Mouse (Mus musculus) Patski (cell line): ENCODE results near the gene Pou2f3. TPM values are rescaled to one million over a fixed set of nuclear protein-coding genes. Genes with fewer than 3 reads are reported as not detected.

Experiments used
- ATAC-seq: fragments of 100-300 bp; one replicate; pipeline ENCODE4 v1.8.0; 2021
- CTCF ChIA-PET: fragments of 350-600 bp; sonication (Branson Sonifier 250); formaldehyde crosslinking; loops from one replicate; lab custom pipeline; 2022; ENCODE audit warnings: inconsistent platforms; lab: Charles Lee
- POLR2A ChIA-PET: fragments of 350-600 bp; sonication (Branson Sonifier 250); formaldehyde crosslinking; loops from one replicate; lab custom pipeline; 2022; ENCODE audit warnings: antibody characterized with exemption, inconsistent platforms; lab: Charles Lee
- DNase-seq: peaks from one replicate; pipeline ENCODE4 v3.0.0-alpha.2; 2011; ENCODE audit warnings: low read depth, low spot score
- H3K27me3 ChIP-seq: fragments of 371-371 bp; one replicate; pipeline ENCODE4 v1.5.1; 2021
- CTCF ChIP-seq: fragments of 100-300 bp; IDR thresholded peaks from one replicate; pipeline ENCODE4 v1.5.1; 2021
- in situ Hi-C: fragments of 300-500 bp; cut with MboI; formaldehyde crosslinking; loops from 3 replicates; pipeline ENCODE4 v1.11.1; 2018; ENCODE audit warnings: low pct_unique_long_range_greater_than_20kb, mixed read lengths
- polyA plus RNA-seq: library from polyadenylated mRNA; unstranded; gene quantifications from one replicate; pipeline ENCODE4 v1.2.3, GENCODE M21; 2021

Gene Pou2f3
- polyA plus RNA-seq, 1 experiment from 2014 or later = 0.04 TPM

- POLR2A ChIA-PET = no interaction called here
- no peaks in the 10 kb centered on the region for H3K27me3 ChIP-seq
- no peak for TF ChIP-seq CTCF
- CTCF ChIA-PET = interaction anchor here (1.0 to 1.4 kb wide), 2 partner anchors 31 to 46 kb away, joined by 3 read pairs; no protein-coding TSS in a partner anchor
- in situ Hi-C loops = no loop called here
- DNase-seq (no peak), ATAC-seq (no peak)
These were observed 22.1 kb upstream of the Pou2f3 start for GRCm38 (mm10) chr9:43232286-43232685.

GRCm38 (mm10) chr9:43231805-43232204 is 21.6 kb upstream of the Pou2f3 start:
- POLR2A ChIA-PET = no interaction called here
- DNase-seq = no peak
- no peaks in the 10 kb centered on the region for H3K27me3 ChIP-seq
- in situ Hi-C loops = no loop called here
- CTCF ChIA-PET = interaction anchor here (1.0 to 1.4 kb wide), 2 partner anchors 31 to 46 kb away, joined by 3 read pairs; no protein-coding TSS in a partner anchor
- ATAC-seq = no peak
- TF ChIP-seq CTCF = no peak

GRCm38 (mm10) chr9:43230886-43231285 is 20.7 kb upstream of the Pou2f3 start:
- ATAC-seq (no peak), DNase-seq (no peak)
- H3K27me3 ChIP-seq = no peaks in the 10 kb centered on the region
- TF ChIP-seq CTCF = no peak
- POLR2A ChIA-PET = interaction anchor here (0.5 kb wide), 1 partner anchor 578 kb away, joined by 3 read pairs; no protein-coding TSS in a partner anchor
- CTCF ChIA-PET = no interaction called here
- in situ Hi-C loops = no loop called here

GRCm38 (mm10) chr9:43229962-43230361 is 19.8 kb upstream of the Pou2f3 start:
- in situ Hi-C loops = no loop called here
- CTCF ChIA-PET = interaction anchor here (1.0 to 1.8 kb wide), 2 partner anchors 34 to 55 kb away, joined by 3 to 5 read pairs; no protein-coding TSS in a partner anchor
- DNase-seq (no peak), ATAC-seq (no peak)
- POLR2A ChIA-PET = no interaction called here
- no peak for TF ChIP-seq CTCF
- H3K27me3 ChIP-seq = no peaks in the 10 kb centered on the region

- POLR2A ChIA-PET = no interaction called here
- CTCF ChIA-PET = interaction anchor here (1.0 to 1.8 kb wide), 2 partner anchors 35 to 56 kb away, joined by 3 to 5 read pairs; no protein-coding TSS in a partner anchor
- ATAC-seq (no peak), DNase-seq (no peak)
- no peak for TF ChIP-seq CTCF
- no peaks in the 10 kb centered on the region for H3K27me3 ChIP-seq
- in situ Hi-C loops = no loop called here
These were observed 19.3 kb upstream of the Pou2f3 start for GRCm38 (mm10) chr9:43229398-43229895.

- ATAC-seq (no peak), DNase-seq (no peak)
- ChIA-PET POLR2A (no interaction called here), CTCF (interaction anchor here (1.8 kb wide), 1 partner anchor 35 kb away, joined by 5 read pairs; no protein-coding TSS in a partner anchor)
- in situ Hi-C loops = no loop called here
- TF ChIP-seq CTCF = no peak
- no peaks in the 10 kb centered on the region for H3K27me3 ChIP-seq
These were observed 18.6 kb upstream of the Pou2f3 start for GRCm38 (mm10) chr9:43228745-43229144.

GRCm38 (mm10) chr9:43227626-43228025 is 17.5 kb upstream of the Pou2f3 start:
- TF ChIP-seq CTCF = no peak
- DNase-seq (no peak), ATAC-seq (no peak)
- ChIA-PET CTCF (no interaction called here), POLR2A (no interaction called here)
- in situ Hi-C loops = no loop called here
- no peaks in the 10 kb centered on the region for H3K27me3 ChIP-seq

- DNase-seq = no peak
- no peak for TF ChIP-seq CTCF
- peak; percentile 63 for ATAC-seq
- ChIA-PET POLR2A (interaction anchor here (0.6 kb wide), 1 partner anchor 84 kb away, joined by 3 read pairs; no protein-coding TSS in a partner anchor), CTCF (no interaction called here)
- in situ Hi-C loops = no loop called here
- no peaks in the 10 kb centered on the region for H3K27me3 ChIP-seq
These were observed 16.5 kb upstream of the Pou2f3 start for GRCm38 (mm10) chr9:43226573-43227160.

GRCm38 (mm10) chr9:43225481-43225880 is 15.3 kb upstream of the Pou2f3 start:
- no peak for ATAC-seq
- no peak for TF ChIP-seq CTCF
- in situ Hi-C loops = no loop called here
- ChIA-PET POLR2A (interaction anchor here (0.7 kb wide), 1 partner anchor 49 kb away, joined by 4 read pairs; no protein-coding TSS in a partner anchor), CTCF (interaction anchor here (1.0 kb wide), 1 partner anchor 37 kb away, joined by 3 read pairs; no protein-coding TSS in a partner anchor)
- no peaks in the 10 kb centered on the region for H3K27me3 ChIP-seq
- DNase-seq = no peak

GRCm38 (mm10) chr9:43224771-43225355 is 14.7 kb upstream of the Pou2f3 start:
- DNase-seq (no peak), ATAC-seq (no peak)
- ChIA-PET POLR2A (interaction anchor here (0.7 kb wide), 1 partner anchor 49 kb away, joined by 4 read pairs; no protein-coding TSS in a partner anchor), CTCF (interaction anchor here (1.0 kb wide), 1 partner anchor 37 kb away, joined by 3 read pairs; no protein-coding TSS in a partner anchor)
- TF ChIP-seq CTCF = no peak
- in situ Hi-C loops = loop anchor here (5.0 kb wide), 1 partner anchor 57 kb away; no protein-coding TSS in a partner anchor
- no peaks in the 10 kb centered on the region for H3K27me3 ChIP-seq
